Mouse (Mus musculus) c-Kit-positive CD71-positive TER-119-negative erythroid progenitor cells, embryonic 14.5 days (primary cell): Measurements from ENCODE around the gene Tgfbr2.

Source experiments
- DNase-seq: peaks from one replicate; pipeline ENCODE4 v3.0.0-alpha.2; 2013; ENCODE audit warnings: low read depth

The Tgfbr2 gene

DNA sequence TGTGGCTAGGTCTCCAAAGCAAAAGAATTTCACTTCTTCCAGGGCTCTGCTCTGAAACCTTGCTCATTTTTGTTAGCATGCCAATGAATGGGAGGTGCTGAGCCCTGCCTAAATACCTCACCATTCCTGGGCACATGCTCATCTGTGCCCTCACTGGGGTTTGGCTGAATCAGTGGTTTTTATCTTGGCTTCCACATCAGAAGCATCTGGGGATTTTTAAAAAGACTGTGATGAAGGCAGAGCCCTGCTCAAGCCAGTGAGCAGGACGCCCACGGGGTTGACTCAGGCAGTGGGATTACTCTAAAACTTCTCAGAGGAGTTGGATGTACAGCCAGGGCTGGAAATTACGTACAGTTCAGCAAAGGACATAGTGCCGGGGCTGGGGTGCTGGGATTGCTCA is 22.3 kb downstream of the Tgfbr2 start:
- no peak for DNase-seq

DNA sequence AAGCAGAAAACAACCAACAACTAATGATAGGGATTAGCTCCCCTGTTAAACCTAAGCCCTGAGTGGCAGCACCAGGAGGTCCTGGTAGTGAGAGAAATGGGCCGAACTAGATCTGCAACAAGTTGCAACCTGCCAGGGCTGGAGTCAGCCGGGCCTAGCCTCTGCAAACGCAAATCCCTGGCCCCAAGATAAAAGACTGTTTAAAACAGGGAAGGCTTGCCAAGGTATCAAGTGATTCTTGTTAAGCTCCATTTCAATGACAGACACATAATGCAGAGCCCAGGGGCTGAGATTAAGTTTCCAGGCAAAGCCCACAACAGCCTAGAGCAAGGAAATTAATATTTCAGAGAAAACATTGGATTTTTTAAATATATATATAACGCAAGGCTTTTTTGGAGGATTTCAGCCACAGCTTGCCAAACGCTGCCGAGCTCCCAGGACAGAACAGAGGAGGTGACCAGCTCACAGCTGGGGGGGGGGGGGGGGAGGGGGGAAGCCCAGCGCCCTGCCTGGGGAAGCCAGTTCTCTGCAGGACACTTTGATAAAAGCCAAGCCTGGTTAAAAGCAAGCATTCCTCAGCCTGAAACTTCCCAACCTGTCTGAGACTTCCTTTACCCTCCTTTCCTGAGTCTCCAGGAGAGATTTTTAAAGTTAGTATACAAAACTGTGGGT is 24.3 kb downstream of the Tgfbr2 start:
- DNase-seq: no peak

DNA sequence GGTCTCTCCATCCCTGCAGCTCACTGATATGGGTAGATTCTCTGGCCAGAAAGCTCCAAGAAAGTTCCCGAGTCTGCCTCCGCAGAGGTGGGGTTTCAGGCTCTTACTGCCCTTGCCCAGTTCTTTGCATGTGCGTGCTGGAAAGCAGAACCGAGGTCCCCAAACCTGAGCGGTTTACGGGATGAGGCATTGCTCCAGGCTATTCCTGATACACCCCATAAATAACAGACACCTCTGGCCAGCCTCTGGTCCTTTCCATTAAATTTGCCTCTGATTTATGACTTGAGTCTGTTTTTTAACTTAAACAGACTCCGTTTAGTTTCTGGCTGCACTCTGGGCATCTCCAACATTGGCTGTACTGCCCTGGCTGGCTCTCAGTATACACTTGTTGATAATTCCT is 26.4 kb downstream of the Tgfbr2 start:
- DNase-seq: no peak

DNA sequence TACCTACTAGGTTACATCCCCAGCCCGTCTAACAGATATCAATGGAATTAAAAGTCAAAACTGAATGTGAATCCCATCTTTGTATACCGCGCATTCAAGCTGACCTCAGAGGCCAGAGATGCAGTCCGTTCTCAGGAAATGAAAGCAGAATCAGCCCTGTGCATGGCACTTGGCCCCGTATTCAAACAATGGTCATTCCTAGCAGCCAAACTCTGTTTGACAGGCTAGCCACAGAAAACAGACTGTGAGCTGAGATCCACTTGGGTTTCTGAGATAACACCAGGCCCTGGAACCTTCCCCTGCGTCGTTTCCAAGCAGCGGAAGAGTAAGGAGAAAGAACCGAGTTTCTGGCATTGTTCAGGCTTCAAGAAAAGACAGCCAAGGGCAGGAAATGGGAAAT is 28.9 kb downstream of the Tgfbr2 start:
- DNase-seq: no peak

DNA sequence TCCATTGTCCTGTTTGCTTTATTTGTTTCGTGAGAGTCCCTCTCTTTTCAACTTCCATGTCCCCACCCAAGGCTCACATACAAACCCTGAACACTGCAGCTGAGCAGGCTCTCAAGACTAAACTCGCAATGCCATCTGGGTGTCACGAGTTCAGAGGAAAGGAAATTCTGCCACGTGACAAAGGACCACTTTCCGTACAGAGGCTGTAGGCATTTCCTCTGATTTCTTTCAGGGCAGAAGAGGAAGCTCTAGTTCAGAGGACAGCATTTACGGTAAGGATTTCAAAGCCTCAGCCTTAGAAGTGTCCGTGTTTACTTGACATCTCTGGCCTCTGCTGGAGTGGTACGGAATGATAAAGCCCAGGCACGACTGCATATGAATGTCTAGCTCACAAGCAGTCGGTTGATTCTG is 29.9 kb downstream of the Tgfbr2 start:
- DNase-seq: no peak

DNA sequence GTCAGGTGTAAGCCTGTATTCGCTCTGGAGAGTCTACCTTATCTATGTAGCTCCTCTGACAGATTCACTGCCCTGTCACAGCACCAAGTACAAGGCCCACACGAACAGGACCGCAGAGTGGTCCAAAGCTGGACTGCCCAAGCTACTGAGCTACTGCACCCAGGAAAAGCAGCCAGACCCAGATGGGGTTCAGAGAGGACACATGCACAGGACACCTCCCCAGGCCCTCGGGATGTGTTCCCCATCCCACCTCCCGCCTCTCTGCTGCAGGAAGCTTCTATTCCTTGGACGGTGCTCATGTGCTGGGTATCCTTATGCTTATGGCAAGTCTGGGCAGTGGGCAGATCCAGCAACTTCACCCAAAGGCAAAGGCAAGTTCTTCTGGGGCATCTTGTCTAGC is 34.7 kb downstream of the Tgfbr2 start:
- DNase-seq: no peak

DNA sequence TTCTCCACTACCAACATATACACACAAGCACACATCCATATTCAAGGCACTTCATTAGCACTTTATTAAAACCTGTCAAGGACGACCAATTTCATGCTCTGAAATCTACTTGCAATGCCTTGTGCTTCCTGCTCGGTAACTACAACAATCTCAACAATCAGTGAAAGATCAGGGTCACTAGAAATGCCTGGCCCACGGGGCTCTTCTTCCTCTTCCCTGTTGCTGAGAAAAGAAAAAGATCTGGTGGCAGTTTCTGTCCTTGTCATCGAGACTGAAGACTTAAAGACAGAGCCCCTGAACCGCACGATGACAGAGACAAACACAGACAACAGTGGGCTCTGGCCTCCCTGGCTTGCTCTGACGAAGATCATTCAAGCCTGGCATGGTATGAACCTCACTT is 35.6 kb downstream of the Tgfbr2 start:
- DNase-seq: no peak

DNA sequence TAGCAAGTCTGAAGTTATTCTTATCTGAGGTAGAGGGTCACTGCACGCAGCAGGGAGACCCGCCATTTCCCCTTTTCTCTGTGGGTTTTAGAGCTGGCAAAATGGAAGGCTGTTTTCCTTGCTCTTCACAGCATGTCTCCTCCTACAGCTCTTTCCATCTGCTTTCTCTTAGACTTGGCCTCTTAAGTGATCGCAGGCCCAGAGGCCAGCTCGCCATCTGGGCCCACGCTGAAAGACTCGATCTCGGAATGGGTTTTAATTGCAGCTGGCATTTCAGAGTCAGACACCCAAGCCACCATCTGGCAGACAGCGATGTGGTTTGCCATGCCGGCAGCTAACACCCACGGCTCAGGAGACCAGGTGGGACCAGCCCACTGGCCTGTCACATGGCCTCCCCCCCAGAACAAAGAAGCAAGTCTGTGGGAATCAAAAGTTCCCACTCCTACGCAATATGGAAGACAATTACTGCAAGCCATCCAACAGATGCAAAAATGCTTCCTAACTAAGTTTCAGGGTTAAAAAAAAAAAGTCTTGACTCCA is 36.5 kb downstream of the Tgfbr2 start:
- no peak for DNase-seq

DNA sequence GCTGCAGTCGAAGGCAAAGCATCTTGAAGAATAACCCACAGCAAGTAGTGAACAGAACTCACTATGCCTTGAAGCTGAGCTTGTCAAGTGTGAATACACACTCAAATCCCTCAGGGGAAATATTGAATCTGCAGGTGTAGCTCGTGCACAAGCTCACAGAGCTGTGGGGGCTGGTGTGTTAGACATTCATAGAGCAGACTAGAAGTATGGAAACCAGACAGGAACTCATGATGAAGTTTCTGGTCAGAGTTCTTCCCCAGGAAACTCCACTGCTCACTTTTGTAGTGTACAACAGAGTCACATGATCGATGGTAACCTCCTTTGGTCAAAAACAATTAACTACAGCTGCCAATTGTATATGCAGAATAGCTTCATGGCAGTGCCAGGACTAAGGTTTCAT is 37.5 kb downstream of the Tgfbr2 start:
- DNase-seq: no peak

DNA sequence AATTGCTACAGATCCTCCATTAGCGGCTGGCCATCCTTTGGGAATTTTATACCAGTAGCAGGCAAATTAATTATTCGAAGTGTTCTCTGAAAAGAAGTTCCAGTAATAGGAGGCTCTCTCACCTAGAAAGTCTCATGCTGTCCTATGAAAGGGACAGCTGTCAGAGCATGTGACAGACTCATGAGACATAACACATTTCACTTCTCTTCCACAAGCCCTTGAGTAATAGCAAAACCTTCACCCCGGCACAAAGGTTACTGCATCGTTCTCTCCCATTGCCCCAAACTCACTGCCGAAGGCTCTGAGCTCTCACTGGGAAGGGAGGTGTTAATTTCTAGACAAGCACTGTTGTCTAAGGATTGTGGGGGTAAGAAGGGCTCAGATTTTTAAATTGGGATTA is 38.3 kb downstream of the Tgfbr2 start:
- DNase-seq: no peak

DNA sequence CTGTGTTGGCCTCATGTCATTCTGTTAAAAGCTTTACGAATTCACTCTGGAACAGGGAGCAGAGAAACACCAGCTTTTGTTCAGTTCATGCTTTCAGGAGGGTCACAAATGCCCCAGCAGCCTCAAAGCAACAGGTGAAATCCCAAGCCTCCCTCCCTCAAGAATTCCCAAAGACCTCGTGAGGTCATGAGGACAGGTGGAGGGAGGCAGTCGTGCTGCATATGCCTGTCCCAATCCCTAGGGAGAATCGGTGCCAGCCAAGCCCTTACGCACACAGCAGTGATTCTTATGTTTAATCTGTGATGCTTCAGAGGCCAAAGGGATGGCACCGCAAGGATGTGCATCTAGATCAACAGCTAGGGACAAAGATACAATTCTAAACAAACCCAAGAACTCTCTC is 39.0 kb downstream of the Tgfbr2 start:
- DNase-seq: no peak

DNA sequence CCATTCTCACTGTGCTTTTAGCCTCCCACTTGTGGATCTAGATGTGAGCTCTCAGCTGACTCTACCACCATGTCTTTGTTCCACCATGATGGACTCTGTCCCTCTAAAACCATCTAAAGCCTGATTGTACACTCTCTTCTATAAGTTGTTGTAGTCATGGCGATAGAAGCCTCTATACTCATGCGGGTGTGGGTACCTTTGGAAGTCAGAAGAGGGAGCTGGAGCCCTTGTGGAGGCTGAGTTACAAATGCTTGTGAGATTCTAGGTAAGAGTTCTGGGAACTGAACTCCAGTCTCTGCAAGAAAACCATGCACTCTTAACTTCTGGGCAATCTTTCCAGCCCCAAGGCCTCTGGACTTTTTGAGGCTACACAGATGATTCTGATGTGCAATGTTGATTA is 40.7 kb downstream of the Tgfbr2 start:
- no peak for DNase-seq

DNA sequence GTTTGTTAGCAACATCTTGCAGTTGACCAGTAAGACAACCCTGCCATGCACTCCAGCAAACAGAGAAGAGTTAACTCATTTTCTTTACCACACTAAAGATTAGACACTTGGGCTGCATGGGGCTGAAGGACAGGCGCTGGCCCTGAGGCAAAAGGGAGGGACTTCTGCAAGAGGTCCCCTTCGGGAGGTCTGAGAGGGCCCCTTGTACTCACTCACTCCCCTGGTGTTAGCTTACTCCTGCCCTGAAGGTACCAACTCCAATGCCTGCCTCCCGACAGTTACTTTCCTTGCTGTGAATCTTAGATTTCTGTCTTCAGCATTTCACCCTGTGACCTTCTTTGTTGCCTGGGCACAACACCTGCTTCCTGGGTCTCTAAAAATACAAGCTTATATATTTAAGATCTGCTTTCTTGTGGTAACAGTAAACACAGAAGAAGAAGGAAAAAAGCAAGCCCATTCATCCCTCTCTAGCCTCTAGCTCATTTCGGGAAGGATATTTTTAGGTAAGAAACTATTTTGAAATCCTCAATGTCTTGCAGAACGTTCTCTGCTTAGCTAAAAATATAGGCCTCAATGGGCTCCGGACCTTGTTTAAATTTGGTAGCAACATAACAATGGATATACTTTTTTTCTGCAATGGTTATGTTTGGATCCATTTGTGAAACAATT is 41.7 kb downstream of the Tgfbr2 start:
- no peak for DNase-seq

DNA sequence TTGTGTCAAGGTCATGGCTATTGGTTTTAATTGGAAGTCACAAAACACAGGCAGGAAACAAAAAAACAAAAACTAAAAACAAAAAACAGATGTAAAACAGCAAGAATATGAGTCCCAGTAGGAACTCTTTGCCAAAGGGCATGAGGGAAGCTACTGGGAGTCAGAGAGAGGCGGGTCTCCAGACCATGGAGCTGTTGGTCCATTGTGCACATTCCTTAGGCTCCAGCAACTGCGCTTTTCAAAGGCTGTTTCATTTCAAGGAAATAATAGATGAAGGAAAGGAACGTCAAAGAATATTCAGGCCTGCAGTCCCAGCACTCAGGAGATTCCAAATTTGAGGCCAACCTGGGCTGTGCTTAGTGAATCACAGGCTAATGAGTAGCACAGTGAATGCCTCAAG is 46.3 kb downstream of the Tgfbr2 start:
- DNase-seq: no peak

DNA sequence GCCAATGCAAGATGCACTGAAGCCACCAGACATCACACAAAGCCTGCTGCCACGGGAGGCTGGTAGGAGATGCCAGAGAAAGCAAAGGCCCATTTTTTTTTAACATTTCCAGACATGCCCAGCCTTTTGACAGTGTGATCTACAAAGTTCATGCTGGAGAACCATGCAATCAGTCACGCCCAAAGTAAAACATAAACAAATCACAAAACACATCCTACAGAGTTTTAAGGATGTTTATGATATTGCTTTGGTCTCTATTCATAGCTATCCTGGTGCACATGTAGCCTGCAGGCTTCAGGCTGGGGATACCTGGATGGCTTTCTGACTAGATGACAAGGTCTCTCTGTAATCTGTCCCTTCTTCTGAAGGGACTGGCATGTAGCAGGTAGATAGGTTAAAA is 46.8 kb downstream of the Tgfbr2 start:
- DNase-seq: no peak

DNA sequence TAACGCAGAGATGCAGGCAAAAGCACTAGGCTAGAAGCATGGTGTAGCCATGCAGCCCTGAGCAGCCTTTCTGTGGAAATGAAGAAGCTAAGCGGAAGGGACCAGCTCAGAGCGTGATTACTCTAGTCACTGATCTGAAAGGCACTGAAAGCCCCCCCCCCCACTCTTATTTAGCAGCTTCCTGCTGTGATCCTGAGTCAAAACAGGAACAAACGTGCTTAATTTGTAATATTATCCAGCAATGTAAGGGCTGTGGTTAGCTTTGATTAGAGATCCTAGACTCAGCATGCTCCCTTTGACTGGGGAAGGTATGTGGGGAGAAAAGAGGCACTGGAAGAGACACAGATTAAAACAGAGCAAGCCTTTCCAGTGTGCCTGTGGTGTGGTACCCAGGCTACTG is 48.7 kb downstream of the Tgfbr2 start:
- no peak for DNase-seq

DNA sequence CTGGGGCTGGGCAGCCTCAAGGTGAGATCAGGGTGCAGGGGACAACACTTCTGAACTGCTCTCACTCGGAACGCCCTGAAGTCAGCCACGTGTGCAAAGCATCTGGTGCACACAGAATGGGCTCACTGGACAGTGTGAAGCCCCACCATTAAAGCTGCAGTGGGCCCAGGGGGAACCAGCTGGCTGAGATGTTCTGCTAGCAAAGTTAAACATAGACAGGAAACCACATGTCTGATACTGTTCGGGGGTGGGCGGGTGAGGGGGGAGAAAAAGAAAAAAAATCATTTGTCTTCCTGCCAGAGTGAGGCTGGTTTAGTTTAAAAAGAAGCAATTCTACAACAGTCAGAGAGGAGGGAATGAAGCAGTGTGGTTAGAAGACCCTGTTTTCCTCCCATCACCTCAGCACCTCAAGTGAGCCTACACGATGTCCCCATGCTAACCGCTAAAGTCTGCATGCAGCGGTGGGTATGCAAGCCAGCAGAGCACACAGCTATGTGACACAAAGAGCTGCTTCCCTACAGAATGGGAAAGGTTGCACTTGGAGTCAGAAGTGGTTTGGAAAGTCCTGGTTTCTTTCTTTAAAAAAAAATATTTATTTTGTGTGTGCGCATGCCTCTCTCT is 52.1 kb downstream of the Tgfbr2 start:
- DNase-seq: no peak

DNA sequence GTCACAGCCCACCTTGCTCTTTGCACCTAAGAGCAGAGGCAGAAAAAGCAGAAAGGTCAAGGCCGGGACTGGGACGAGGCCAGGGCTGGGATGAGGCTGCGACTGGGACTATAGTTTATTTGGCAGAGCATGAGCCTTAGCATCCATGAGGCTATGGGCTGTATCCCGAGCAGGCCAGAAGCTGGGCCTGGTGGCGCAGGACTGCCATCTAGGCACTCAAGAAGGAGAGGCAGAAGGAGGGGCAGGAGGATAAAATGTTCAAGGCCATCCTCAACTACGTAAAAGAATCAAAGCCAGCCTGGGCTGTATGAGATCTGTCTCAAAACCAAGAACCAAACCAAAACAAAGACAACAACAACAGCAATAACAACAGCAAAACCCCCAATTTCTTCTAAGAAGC is 52.6 kb downstream of the Tgfbr2 start:
- DNase-seq: no peak

DNA sequence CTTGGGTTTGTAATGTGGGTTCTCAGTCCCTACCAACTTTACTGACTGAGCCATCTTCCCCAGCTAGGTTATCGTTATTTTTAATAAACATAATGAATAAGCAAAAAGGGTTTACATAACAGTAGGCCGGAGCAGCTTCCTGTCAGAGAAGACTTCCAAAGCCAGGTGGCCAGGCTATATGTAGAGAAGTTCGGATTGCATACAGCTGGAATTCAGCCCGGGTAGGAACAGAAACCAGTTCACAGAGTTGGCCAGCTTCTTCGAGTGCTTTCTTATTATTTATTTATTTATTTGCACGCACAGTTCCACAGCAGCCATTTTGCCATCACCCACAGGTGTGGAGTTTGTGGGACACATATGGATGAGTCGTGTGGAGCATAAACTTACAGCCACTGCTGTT is 53.7 kb downstream of the Tgfbr2 start:
- DNase-seq: no peak

DNA sequence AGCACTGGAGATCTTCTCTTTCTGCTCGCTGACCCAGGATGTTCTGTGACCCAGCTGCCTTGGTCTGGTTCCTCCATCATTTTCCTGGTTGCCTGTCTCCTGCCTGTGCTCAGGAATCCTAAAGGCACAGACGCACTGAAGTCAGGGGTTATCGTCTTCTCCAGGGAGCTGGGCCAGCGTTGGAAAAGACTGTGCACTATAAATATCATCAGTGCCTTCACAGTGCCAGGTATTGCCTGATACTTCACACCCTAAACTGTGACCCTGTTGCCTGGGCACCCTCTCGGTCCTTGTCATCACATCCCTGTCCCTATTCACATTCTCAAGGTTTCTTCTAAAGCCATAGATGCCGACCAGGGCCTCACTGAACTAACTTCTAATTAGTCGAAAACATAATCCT is 55.2 kb downstream of the Tgfbr2 start:
- DNase-seq: no peak

DNA sequence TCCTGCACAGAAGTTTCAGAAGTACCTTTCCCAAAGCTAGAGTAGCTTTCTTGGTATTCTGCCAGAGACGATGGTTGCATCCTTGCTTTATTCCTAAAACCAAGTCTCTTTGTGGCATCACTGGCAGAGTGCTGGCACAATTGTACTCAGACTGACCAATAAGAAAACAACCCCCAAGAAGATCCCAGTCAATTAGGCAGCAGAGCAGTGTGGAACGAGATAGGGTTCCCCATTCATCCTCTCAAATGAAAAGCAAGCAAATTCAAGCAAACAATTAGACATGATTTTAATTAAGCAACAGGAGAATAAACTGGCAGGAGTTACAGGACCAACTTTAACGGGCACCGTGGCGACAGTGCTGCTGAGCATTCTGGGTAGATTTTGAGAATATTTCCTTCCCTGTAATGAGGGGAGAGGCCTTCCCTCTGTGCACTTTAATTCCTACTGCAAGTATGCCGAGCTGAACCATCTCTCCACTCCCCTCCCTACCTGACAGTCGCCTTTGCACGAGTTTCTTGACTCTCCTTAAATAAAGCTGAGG is 56.8 kb downstream of the Tgfbr2 start:
- no peak for DNase-seq

DNA sequence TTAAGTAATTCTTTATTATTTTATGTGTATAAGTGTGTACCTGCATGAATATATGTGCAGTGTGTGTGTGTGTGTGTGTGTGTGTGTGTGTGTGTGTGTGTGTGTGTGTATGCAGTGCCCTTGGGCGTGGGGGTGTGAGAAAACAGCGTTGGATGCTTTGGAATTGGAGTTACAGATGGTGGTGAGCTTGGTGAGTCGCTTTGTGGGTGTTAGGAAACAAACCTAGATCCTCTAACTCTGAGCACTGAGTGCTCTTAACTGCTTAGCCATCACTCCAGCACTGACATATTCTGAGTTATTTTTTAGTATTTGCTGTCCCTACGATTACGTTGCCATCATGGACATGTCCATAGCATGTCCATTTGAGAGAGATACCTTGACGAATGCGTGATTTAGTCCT is 59.3 kb downstream of the Tgfbr2 start:
- DNase-seq: no peak

DNA sequence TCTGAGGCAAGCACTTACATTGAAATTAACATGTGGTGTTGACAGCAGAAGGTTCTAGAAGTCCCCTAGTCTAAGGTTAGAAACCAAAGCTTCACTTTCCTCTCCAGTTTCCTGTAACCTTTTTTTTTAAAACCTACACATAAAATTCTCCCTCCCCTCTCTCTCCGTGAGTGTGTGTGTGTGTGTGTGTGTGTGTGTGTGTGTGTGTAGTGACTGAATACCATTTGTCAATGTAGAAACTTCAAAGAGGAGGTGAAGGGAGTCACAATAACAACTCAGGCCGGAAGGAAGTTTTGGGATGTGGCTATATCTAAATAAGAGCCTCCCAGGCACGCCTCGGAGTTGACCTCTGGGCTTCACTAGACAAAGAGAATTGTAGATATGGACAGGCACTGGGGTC is 60.8 kb downstream of the Tgfbr2 start:
- DNase-seq: no peak
